Mouse (Mus musculus) lung, adult 2 months (tissue): ENCODE measurements around the gene 1600014C10Rik.

Source experiments
- CTCF ChIP-seq: fragments of 200-500 bp; IDR thresholded peaks from 2 replicates; pipeline ENCODE4 v1.5.1; 2011; ENCODE audit warnings: mild to moderate bottlenecking, low read length, control low read depth; ENCODE audit not compliant: insufficient read depth
- POLR2A ChIP-seq: fragments of 200-500 bp; IDR thresholded peaks from 2 replicates; pipeline ENCODE4 v1.6.1; 2011; ENCODE audit warnings: low read depth, mild to moderate bottlenecking, control low read depth, low read length, borderline replicate concordance; ENCODE audit errors: extremely low read depth

GRCm38 (mm10) chr7:38152571-38152970 lies 30.4 kb upstream of the 1600014C10Rik start:
- TF ChIP-seq POLR2A (no peak), CTCF (no peak)
